Mouse (Mus musculus): ENCODE measurements at regions not wholly inside any gene's neighbourhood (a gene's known extent, or its start where the extent isn't known, plus 50 kb on each side); places are given as distances from the start of the nearest gene placed in this dataset.

- Histone ChIP-seq H3K36me3 (replicated peaks; ENCODE audit: low read length) (peaks cover 2% of the 10 kb centered on the region), H3K27me3 (replicated peaks) (no peaks in the 10 kb centered on the region), H3K4me1 (peaks cover 30% of the 10 kb centered on the region), H3K4me3 (replicated peaks) (no peak overlapping the region), H3K9me3 (no peaks in the 10 kb centered on the region)
- TF ChIP-seq GATA1 (IDR thresholded peaks at IDR 0.05; ENCODE audit: borderline replicate concordance, low read length), result no peak
- no peak for TF ChIP-seq FLI1 (IDR thresholded peaks at IDR 0.05; ENCODE audit: low read length)
Measured at GRCm38 (mm10) chr15:40020097-40020496, 114.1 kb upstream of the 9330182O14Rik start.

DNA sequence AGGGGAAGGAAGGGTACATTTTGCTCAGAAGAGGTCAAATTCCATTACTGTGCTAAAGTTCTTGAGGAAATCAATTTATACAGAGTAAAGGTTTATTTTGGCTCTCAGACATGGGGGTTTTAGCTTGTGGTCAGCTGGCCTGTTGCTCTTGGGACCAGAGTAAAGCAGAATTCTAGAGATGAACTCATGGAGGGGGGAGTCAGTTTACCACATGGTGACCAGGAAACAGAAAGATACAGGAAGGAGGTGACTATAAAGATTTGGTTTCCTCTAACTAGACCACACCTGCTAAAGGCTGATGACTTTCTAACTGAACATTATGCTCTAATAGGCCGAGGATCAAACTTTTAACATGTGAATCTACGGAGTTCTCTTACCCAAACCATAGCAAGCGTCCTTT lies 113.5 kb upstream of the 9330182O14Rik start:
- H3K9me3 ChIP-seq, result no peaks in the 10 kb centered on the region
- TF ChIP-seq FLI1 (IDR thresholded peaks at IDR 0.05; ENCODE audit: low read length) (no peak), GATA1 (IDR thresholded peaks at IDR 0.05; ENCODE audit: borderline replicate concordance, low read length) (no peak)
- no peak overlapping the region for H3K4me3 ChIP-seq (replicated peaks)
- peaks cover 2% of the 10 kb centered on the region for H3K36me3 ChIP-seq (replicated peaks; ENCODE audit: low read length)
- no peaks in the 10 kb centered on the region for H3K27me3 ChIP-seq (replicated peaks)
- H3K4me1 ChIP-seq, result peaks cover 30% of the 10 kb centered on the region

- H3K27me3 ChIP-seq (replicated peaks), result no peaks in the 10 kb centered on the region
- no peak for TF ChIP-seq GATA1 (IDR thresholded peaks at IDR 0.05; ENCODE audit: borderline replicate concordance, low read length)
- TF ChIP-seq FLI1 (IDR thresholded peaks at IDR 0.05; ENCODE audit: low read length), result no peak
- H3K4me1 ChIP-seq, result peaks cover 25% of the 10 kb centered on the region
- no peaks in the 10 kb centered on the region for H3K36me3 ChIP-seq (replicated peaks; ENCODE audit: low read length)
- H3K4me3 ChIP-seq (replicated peaks), result no peak overlapping the region
- H3K9me3 ChIP-seq, result no peaks in the 10 kb centered on the region
Measured at GRCm38 (mm10) chr15:40023195-40023594, 111.0 kb upstream of the 9330182O14Rik start.

DNA sequence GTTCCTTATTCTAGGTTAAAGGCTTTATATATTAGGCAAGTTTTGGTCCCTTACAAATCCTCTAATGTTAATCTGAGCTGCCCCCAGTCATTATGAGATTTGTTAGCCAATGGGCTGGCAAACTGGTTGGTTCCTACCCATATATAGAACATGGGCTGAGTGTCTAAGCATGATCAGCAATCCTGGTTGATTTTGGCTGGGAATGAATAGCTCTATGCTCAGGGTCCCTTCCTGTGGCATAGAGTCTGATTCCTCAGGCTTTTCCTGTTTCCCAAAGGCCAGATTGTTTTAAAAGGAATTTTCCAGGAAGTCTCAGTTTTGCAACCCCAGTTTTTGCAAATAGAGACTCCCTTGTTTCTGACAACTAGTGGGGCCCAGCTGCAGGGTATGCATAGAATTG lies 102.1 kb upstream of the 9330182O14Rik start:
- H3K9me3 ChIP-seq, result no peaks in the 10 kb centered on the region

GRCm38 (mm10) chr15:40036181-40036580 lies 98.0 kb upstream of the 9330182O14Rik start:
- TF ChIP-seq FLI1 (IDR thresholded peaks at IDR 0.05; ENCODE audit: low read length) (no peak), GATA1 (IDR thresholded peaks at IDR 0.05; ENCODE audit: borderline replicate concordance, low read length) (no peak)
- Histone ChIP-seq H3K4me1 (peaks cover 30% of the 10 kb centered on the region), H3K27me3 (replicated peaks) (no peaks in the 10 kb centered on the region), H3K9me3 (no peaks in the 10 kb centered on the region), H3K36me3 (replicated peaks; ENCODE audit: low read length) (no peaks in the 10 kb centered on the region), H3K4me3 (replicated peaks) (no peak overlapping the region)

More for the DNA sequence above, 102.1 kb upstream of the 9330182O14Rik start:
- H3K4me3 ChIP-seq (replicated peaks), result no peak overlapping the region
- H3K27me3 ChIP-seq (replicated peaks), result no peaks in the 10 kb centered on the region
- TF ChIP-seq FLI1 (IDR thresholded peaks at IDR 0.05; ENCODE audit: low read length) (no peak), GATA1 (IDR thresholded peaks at IDR 0.05; ENCODE audit: borderline replicate concordance, low read length) (no peak)
- H3K4me1 ChIP-seq, result peaks cover 20% of the 10 kb centered on the region
- no peaks in the 10 kb centered on the region for H3K36me3 ChIP-seq (replicated peaks; ENCODE audit: low read length)

GRCm38 (mm10) chr15:40037266-40037665 lies 96.9 kb upstream of the 9330182O14Rik start:
- TF ChIP-seq FLI1 (IDR thresholded peaks at IDR 0.05; ENCODE audit: low read length), result no peak
- no peak for TF ChIP-seq GATA1 (IDR thresholded peaks at IDR 0.05; ENCODE audit: borderline replicate concordance, low read length)
- H3K36me3 ChIP-seq (replicated peaks; ENCODE audit: low read length), result no peaks in the 10 kb centered on the region
- peaks cover 28% of the 10 kb centered on the region for H3K4me1 ChIP-seq
- H3K27me3 ChIP-seq (replicated peaks), result no peaks in the 10 kb centered on the region
- H3K4me3 ChIP-seq (replicated peaks), result no peak overlapping the region
- H3K9me3 ChIP-seq, result no peaks in the 10 kb centered on the region

- Histone ChIP-seq H3K4me1 (peaks cover 32% of the 10 kb centered on the region), H3K27me3 (replicated peaks) (no peaks in the 10 kb centered on the region), H3K9me3 (no peaks in the 10 kb centered on the region), H3K36me3 (replicated peaks; ENCODE audit: low read length) (no peaks in the 10 kb centered on the region), H3K4me3 (replicated peaks) (no peak overlapping the region)
- TF ChIP-seq FLI1 (IDR thresholded peaks at IDR 0.05; ENCODE audit: low read length), result no peak
- TF ChIP-seq GATA1 (IDR thresholded peaks at IDR 0.05; ENCODE audit: borderline replicate concordance, low read length), result no peak
Measured at GRCm38 (mm10) chr15:40046219-40046618, 87.9 kb upstream of the 9330182O14Rik start.

GRCm38 (mm10) chr15:40047100-40047499 lies 87.1 kb upstream of the 9330182O14Rik start:
- peaks cover 32% of the 10 kb centered on the region for H3K4me1 ChIP-seq
- H3K4me3 ChIP-seq (replicated peaks), result no peak overlapping the region
- no peaks in the 10 kb centered on the region for H3K9me3 ChIP-seq
- H3K36me3 ChIP-seq (replicated peaks; ENCODE audit: low read length), result no peaks in the 10 kb centered on the region
- no peak for TF ChIP-seq GATA1 (IDR thresholded peaks at IDR 0.05; ENCODE audit: borderline replicate concordance, low read length)
- no peak for TF ChIP-seq FLI1 (IDR thresholded peaks at IDR 0.05; ENCODE audit: low read length)
- H3K27me3 ChIP-seq (replicated peaks), result no peaks in the 10 kb centered on the region

DNA sequence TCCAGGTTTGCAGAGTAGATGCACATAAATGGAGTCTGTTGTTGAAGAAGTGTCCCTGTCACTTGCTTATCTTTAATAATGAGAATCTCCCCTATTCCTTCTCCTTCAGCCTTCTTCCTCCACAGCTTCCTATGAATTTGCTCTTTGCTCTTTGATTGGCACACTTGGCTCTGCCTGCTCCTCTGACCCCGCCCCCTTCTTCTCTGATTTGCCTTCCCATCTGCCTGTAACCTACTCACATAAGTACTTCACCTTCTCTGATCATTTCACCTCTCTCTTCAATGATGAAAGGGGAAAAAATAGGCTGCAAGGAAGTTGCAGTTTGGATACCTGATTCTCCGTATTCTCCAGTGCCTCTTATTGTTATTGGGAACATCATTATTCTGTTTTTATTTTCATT lies 66.1 kb upstream of the 9330182O14Rik start:
- Histone ChIP-seq H3K27me3 (replicated peaks) (no peaks in the 10 kb centered on the region), H3K4me1 (peaks cover 37% of the 10 kb centered on the region), H3K9me3 (no peaks in the 10 kb centered on the region), H3K4me3 (replicated peaks) (no peak overlapping the region), H3K36me3 (replicated peaks; ENCODE audit: low read length) (no peaks in the 10 kb centered on the region)
- no peak for TF ChIP-seq GATA1 (IDR thresholded peaks at IDR 0.05; ENCODE audit: borderline replicate concordance, low read length)
- TF ChIP-seq FLI1 (IDR thresholded peaks at IDR 0.05; ENCODE audit: low read length), result no peak

GRCm38 (mm10) chr15:40075334-40075893 lies 58.8 kb upstream of the 9330182O14Rik start:
- Histone ChIP-seq H3K4me1 (peaks cover 7% of the 10 kb centered on the region; the same call in 1 of the 2 replicates), H3K36me3 (replicated peaks; ENCODE audit: low read length) (no peaks in the 10 kb centered on the region), H3K27me3 (replicated peaks) (no peaks in the 10 kb centered on the region), H3K9me3 (0 out of 2 replicates have a peak, but pooled peaks cover 2% of the 10 kb centered on the region), H3K4me3 (replicated peaks) (no peak overlapping the region)
- TF ChIP-seq FLI1 (IDR thresholded peaks at IDR 0.05; ENCODE audit: low read length) (no peak), GATA1 (IDR thresholded peaks at IDR 0.05; ENCODE audit: borderline replicate concordance, low read length) (no peak)

Measured in megakaryocyte, embryonic 14.5 days (primary cell).